In the genomic region with DNA sequence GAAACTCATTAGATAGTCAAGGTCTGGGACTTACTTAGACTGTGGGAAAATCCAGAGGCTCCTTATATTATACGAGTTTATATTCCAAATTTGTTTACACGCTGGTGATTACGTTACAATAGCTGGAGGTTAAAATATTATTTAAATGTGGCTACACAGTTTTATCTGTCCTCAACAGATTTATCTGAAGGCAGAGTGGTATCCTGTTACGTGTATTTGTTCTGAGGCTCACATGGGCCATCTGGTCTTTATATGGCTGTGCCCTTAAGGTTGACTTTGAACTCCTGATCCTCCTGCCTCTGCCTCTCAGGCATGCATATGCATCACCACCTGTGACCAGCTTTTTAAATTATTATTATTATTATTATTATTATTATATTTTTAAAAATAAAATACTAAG, we compare ENCODE assay signal across 9 mouse cellular contexts. TPM values are rescaled to one million over a fixed set of nuclear protein-coding genes. Genes with fewer than 3 reads are reported as not detected.
DNase-seq lines count a peak whose midpoint lies in the region; ATAC-seq and TF ChIP-seq lines count a peak whose summit lies in the region.
"Had no signal": no experiment of that assay in that cellular context is flagged by ENCODE, and none has a peak within 500 bp of the region (broad histone marks: within the 10 kb centered on the region; RNA-seq: fewer than 3 reads in every experiment).

No protein-coding gene starts in this region.

- no peaks in the 10 kb centered on the region for H3K4me1 ChIP-seq in heart, adult 2 months (ENCODE audit: control insufficient read depth, insufficient read depth, low read length)
- H3K4me1 ChIP-seq in E14TG2a.4 (replicated peaks; ENCODE audit: low read depth, low read length) = peaks cover 32% of the 10 kb centered on the region
- H3K4me1 ChIP-seq in forebrain, postnatal 0 days (ENCODE audit: insufficient read depth) = no peaks in the 10 kb centered on the region

- 54% methylated on average over 4 of the region's 4 CpGs for WGBS in heart, adult 2 months
- WGBS in forebrain, postnatal 0 days = 69% methylated on average over 4 of the region's 4 CpGs
- 86% methylated on average over 4 of the region's 4 CpGs for WGBS in macrophage (ENCODE audit: missing documents)

- peak overlapping the region; percentile 89 for H3K4me2 ChIP-seq in forebrain, postnatal 0 days (ENCODE audit: low read depth)

- no peaks in the 10 kb centered on the region for H3K9me3 ChIP-seq in E14TG2a.4 (ENCODE audit: low read length)
- no peaks in the 10 kb centered on the region for H3K9me3 ChIP-seq in forebrain, postnatal 0 days (ENCODE audit: low read length)

- H3K9ac ChIP-seq in heart, adult 2 months (ENCODE audit: low read depth, low read length) = no peak overlapping the region
- peak overlapping the region; percentile 74; the same call in 1 of the 2 replicates for H3K9ac ChIP-seq in forebrain, postnatal 0 days

- no peak for DNase-seq in heart, adult 2 months
- no peak for DNase-seq in heart, postnatal 10 days
- DNase-seq in forebrain, postnatal 0 days = no peak
- no peak for DNase-seq in adrenal gland, adult 8-10 months
- DNase-seq in left cerebral cortex, postnatal 36 days (ENCODE audit: low spot score in 2 of 2) = no peak
- no peak for DNase-seq in layer of hippocampus, adult 8-10 months (ENCODE audit: low spot score in 2 of 2)
- DNase-seq: cerebellum, postnatal 36 days had no signal

- ATAC-seq in forebrain, postnatal 0 days = no peak

- no peak for TF ChIP-seq POLR2A in heart, adult 2 months (IDR thresholded peaks at IDR 0.05; ENCODE audit: insufficient read depth, low read depth, low read length)

- H3K27me3 ChIP-seq in heart, adult 2 months (ENCODE audit: control insufficient read depth, insufficient read depth, low read length) = no peaks in the 10 kb centered on the region
- H3K27me3 ChIP-seq in E14TG2a.4 (ENCODE audit: insufficient read depth, low read length) = no peaks in the 10 kb centered on the region
- no peaks in the 10 kb centered on the region for H3K27me3 ChIP-seq in forebrain, postnatal 0 days (ENCODE audit: insufficient read depth, low read length)

- intact Hi-C loops in heart, adult 2 months (cut with DNase I) = loop anchor here (2.0 kb wide), 1 partner anchor 43 kb away; the partner anchor contains the start of gene Ppm1d
- intact Hi-C loops in heart, postnatal 10 days (cut with DNase I) = loop anchor here (10.0 kb wide), 1 partner anchor 1761 kb away; no protein-coding TSS in a partner anchor
- intact Hi-C loops in left cerebral cortex, postnatal 36 days (cut with DNase I) = loop anchor here (5.0 kb wide), 1 partner anchor 42 kb away; the partner anchor contains the start of gene Ppm1d

- H3K79me2 ChIP-seq in heart, adult 2 months (replicated peaks; ENCODE audit: control insufficient read depth, insufficient read depth, low read length) = no peaks in the 10 kb centered on the region
- H3K79me2 ChIP-seq in macrophage (ENCODE audit: inconsistent target) = no peaks in the 10 kb centered on the region

- no peak for TF ChIP-seq CTCF in heart, adult 2 months (IDR thresholded peaks at IDR 0.05)
- TF ChIP-seq CTCF in E14TG2a.4 (conservative IDR thresholded peaks at IDR 0.05; ENCODE audit: low read length) = no peak
- TF ChIP-seq CTCF in forebrain, postnatal 0 days (IDR thresholded peaks at IDR 0.05; ENCODE audit: low read depth) = no peak

- no peaks in the 10 kb centered on the region; the same call in 1 of the 2 replicates for H3K36me3 ChIP-seq in heart, adult 2 months (ENCODE audit: control insufficient read depth, insufficient read depth, low read length)
- H3K36me3 ChIP-seq in E14TG2a.4 (ENCODE audit: insufficient read depth, low read length) (peaks cover 39% of the 10 kb centered on the region), macrophage (ENCODE audit: inconsistent target) (peaks cover under 1% of the 10 kb centered on the region; the same call in 1 of the 2 replicates)
- H3K36me3 ChIP-seq in forebrain, postnatal 0 days (ENCODE audit: insufficient read depth) = 0 out of 2 replicates have a peak, but pooled peaks cover 4% of the 10 kb centered on the region

- TF ChIP-seq EP300 in heart, adult 2 months (IDR thresholded peaks at IDR 0.05; ENCODE audit: insufficient read depth, low read depth, low read length) = no peak

- H3K4me3 ChIP-seq in heart, adult 2 months = peak overlapping the region; percentile 60
- H3K4me3 ChIP-seq in E14TG2a.4 (replicated peaks; ENCODE audit: low read length) (peak overlapping the region; percentile 95), macrophage (ENCODE audit: inconsistent target) (peak overlapping the region; percentile 83)
- peak overlapping the region; percentile 82 for H3K4me3 ChIP-seq in forebrain, postnatal 0 days (ENCODE audit: low read depth, low read length)

- no peak overlapping the region; the same call in 1 of the 2 replicates for H3K27ac ChIP-seq in heart, adult 2 months
- no peak overlapping the region for H3K27ac ChIP-seq in forebrain, postnatal 0 days (ENCODE audit: low read depth, low read length)
- no peak overlapping the region for H3K27ac ChIP-seq in macrophage

RNA-seq across cellular contexts. Expression of gene Bcas3, which starts 0.9 kb away (rescaled TPM):
- 10 to 100 TPM; 36.0 to 40.4 TPM for total RNA-seq in heart, adult 2 months (2021)
- polyA plus RNA-seq in heart, adult 2 months (2012; rRNA removed) = 23.0 and 26.6 TPM in 2 replicates
- total RNA-seq in heart, postnatal 10 days (2021) = 10 to 100 TPM; 31.9 to 34.6 TPM
- total RNA-seq in forebrain, postnatal 0 days (2014; rRNA removed) = 29.3 and 33.1 TPM in 2 replicates
- 30.3 and 31.6 TPM in 2 replicates for polyA plus RNA-seq in forebrain, postnatal 0 days (2015; fragmentation: Nextera tagmentation; extraction: Ambion mirVana)
- total RNA-seq in macrophage (2018; cell fraction: chromatin; rRNA removed) = 100 to 1,000 TPM in 11 of 26 experiments, 10 to 100 TPM in 15; 63.0 to 170 (median 95.4) TPM
- total RNA-seq in macrophage (2018; cell fraction: cytosol; rRNA removed) = 10 to 100 TPM; 17.4 to 34.4 (median 25.3) TPM
- 100 to 1,000 TPM in 1 of 26 experiments, 10 to 100 TPM in 25; 23.7 to 121 (median 43.4) TPM for total RNA-seq in macrophage (2018; cell fraction: nucleus; rRNA removed)
- polyA plus RNA-seq in macrophage (2018) = 11.9 to 28.7 TPM (median 26.9 TPM) in 3 replicates
- 10 to 100 TPM; 47.5 to 76.4 (median 53.4) TPM for total RNA-seq in adrenal gland, adult 8-10 months (2022)
- 10 to 100 TPM; 69.6 to 74.1 TPM for total RNA-seq in left cerebral cortex, postnatal 36 days (2021)
- 10 to 100 TPM; 60.1 to 74.8 (median 66.2) TPM for total RNA-seq in layer of hippocampus, adult 8-10 months (2022)

RNA-seq across cellular contexts. Expression of gene Ppm1d, which starts 42.8 kb away (rescaled TPM):
- 10 to 100 TPM in 1 of 2 experiments, 1 to 10 TPM in 1; 6.8 to 10.2 TPM for total RNA-seq in heart, adult 2 months (2021)
- 2.9 and 5.7 TPM in 2 replicates for polyA plus RNA-seq in heart, adult 2 months (2012; rRNA removed)
- total RNA-seq in heart, postnatal 10 days (2021) = 10 to 100 TPM; 11.3 to 13.2 TPM
- 18.5 and 31.6 TPM in 2 replicates for total RNA-seq in forebrain, postnatal 0 days (2014; rRNA removed)
- polyA plus RNA-seq in forebrain, postnatal 0 days (2015; fragmentation: Nextera tagmentation; extraction: Ambion mirVana) = 16.3 and 16.6 TPM in 2 replicates
- 10 to 100 TPM in 7 of 26 experiments, 1 to 10 TPM in 19; 3.8 to 16.5 (median 8.3) TPM for total RNA-seq in macrophage (2018; cell fraction: chromatin; rRNA removed)
- 10 to 100 TPM in 4 of 26 experiments, 1 to 10 TPM in 22; 5.0 to 11.0 (median 7.8) TPM for total RNA-seq in macrophage (2018; cell fraction: cytosol; rRNA removed)
- 10 to 100 TPM in 8 of 26 experiments, 1 to 10 TPM in 18; 5.4 to 13.4 (median 8.3) TPM for total RNA-seq in macrophage (2018; cell fraction: nucleus; rRNA removed)
- 5.7 to 10.9 TPM (median 7.2 TPM) in 3 replicates for polyA plus RNA-seq in macrophage (2018)
- 10 to 100 TPM; 14.6 to 20.0 (median 16.4) TPM for total RNA-seq in adrenal gland, adult 8-10 months (2022)
- total RNA-seq in left cerebral cortex, postnatal 36 days (2021) = 10 to 100 TPM; 17.5 to 19.9 TPM
- total RNA-seq in layer of hippocampus, adult 8-10 months (2022) = 10 to 100 TPM; 15.2 to 16.2 (median 15.5) TPM
